Mouse (Mus musculus): ENCODE data around the gene Bsn. TPM values are rescaled to one million over a fixed set of nuclear protein-coding genes. Genes with fewer than 3 reads are reported as not detected.

The Bsn gene
- polyA plus RNA-seq (2014; fragmentation: Nextera tagmentation; extraction: Ambion mirVana) = 2.6 and 2.7 TPM in 2 replicates

DNA sequence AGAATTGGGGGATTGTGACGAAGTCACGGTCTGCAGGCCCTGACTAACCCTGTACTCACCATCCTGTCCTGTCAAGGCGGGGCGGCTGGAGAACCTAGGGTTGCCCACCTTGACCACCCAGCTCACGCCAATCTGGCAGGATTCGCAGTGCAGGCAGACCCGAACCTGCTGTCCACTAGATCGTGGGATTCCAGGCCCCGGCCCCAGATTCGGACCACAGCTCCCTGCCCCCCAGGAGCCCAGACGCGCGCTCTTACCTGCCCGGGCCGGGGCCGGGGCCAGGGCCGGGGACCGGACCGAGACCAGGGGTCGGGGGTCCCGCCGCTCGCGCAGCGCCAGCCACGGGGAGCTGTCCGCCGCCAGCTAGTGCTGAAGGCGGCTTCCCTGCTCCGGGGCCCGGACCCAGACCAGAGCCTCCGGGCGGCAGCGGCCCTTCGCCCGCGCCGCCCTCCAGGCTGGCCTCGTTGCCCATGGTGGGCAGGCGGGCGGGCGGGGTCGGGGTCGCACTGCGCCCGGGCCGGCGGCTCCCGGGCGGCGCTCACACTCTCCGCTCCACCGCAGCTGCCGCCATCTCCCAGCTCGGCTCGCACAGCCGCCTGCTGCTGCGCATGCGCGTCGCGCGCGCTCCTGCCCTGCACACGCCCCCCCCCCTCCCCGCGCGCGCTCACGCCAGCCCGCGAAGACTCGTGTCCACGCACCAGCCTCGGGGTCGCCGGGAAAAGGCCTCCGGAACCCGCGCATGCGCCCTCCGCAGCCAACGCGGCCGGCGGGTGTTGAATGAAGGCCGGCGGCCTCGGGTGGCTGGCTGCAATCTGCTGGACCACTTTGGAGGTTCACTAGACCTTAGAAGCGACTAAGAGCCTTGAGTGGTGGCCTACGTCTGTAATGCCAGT, at the start of gene Bsn:
Gene Bsn (minus strand): TSS at position 598 of the 893 bp plus-strand sequence.
- Histone ChIP-seq H3K27me3 (ENCODE audit: control insufficient read depth, insufficient read depth, low read length) (no peaks in the 10 kb centered on the region), H3K36me3 (ENCODE audit: control insufficient read depth, insufficient read depth, low read length) (no peaks in the 10 kb centered on the region), H3K4me3 (ENCODE audit: low read depth, low read length) (peak within 1 kb of the TSS; percentile 59), H3K4me2 (replicated peaks; ENCODE audit: low read depth, low read length) (peak within 1 kb of the TSS; percentile 96), H3K9ac (replicated peaks; ENCODE audit: low read depth, low read length) (no peak within 1 kb of the TSS), H3K27ac (ENCODE audit: low read length) (no peak within 1 kb of the TSS), H3K9me3 (ENCODE audit: control insufficient read depth, low read depth, low read length) (no peaks in the 10 kb centered on the region), H3K4me1 (ENCODE audit: control insufficient read depth, insufficient read depth, low read length) (peaks cover 3% of the 10 kb centered on the region; the same call in 1 of the 2 replicates)
- WGBS = 2% methylated on average over 78 of the region's 91 CpGs
- peak; percentile 49; the same call in 1 of the 2 replicates for ATAC-seq (ENCODE audit: insufficient number of reproducible peaks, insufficient read depth, low FRiP score, low read depth)

DNA sequence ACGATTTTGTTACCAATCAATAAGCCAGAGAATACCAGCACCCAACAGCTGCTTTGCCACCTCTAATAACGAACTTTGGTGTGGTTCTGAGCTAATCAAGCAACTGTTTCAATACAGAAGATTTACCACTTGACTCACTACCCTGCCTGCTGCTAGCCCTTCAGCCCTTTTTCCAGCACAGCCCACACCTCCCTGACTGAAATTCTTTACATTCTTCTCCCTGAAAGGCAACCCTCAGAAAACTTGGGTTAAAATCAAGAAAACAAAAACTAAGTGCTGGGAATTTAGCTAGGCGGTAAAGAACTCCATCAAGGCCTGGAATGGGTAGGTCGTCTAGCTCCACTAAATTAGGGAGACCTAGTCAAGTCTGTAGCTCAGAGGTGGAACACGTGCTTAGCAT, 49.8 kb upstream of the Bsn start:
- no peak overlapping the region for H3K4me2 ChIP-seq (replicated peaks; ENCODE audit: low read depth, low read length)
- no peak overlapping the region for H3K27ac ChIP-seq (ENCODE audit: low read length)
- H3K9me3 ChIP-seq (ENCODE audit: control insufficient read depth, low read depth, low read length) = no peaks in the 10 kb centered on the region
- H3K4me3 ChIP-seq (ENCODE audit: low read depth, low read length) = no peak overlapping the region
- H3K27me3 ChIP-seq (ENCODE audit: control insufficient read depth, insufficient read depth, low read length) = no peaks in the 10 kb centered on the region
- no peak overlapping the region for H3K9ac ChIP-seq (replicated peaks; ENCODE audit: low read depth, low read length)
- H3K4me1 ChIP-seq (ENCODE audit: control insufficient read depth, insufficient read depth, low read length) = no peaks in the 10 kb centered on the region
- 59% methylated on average over 5 of the region's 5 CpGs for WGBS
- peaks cover 2% of the 10 kb centered on the region; the same call in 1 of the 2 replicates for H3K36me3 ChIP-seq (ENCODE audit: control insufficient read depth, insufficient read depth, low read length)
- ATAC-seq (ENCODE audit: insufficient number of reproducible peaks, insufficient read depth, low FRiP score, low read depth) = no peak

DNA sequence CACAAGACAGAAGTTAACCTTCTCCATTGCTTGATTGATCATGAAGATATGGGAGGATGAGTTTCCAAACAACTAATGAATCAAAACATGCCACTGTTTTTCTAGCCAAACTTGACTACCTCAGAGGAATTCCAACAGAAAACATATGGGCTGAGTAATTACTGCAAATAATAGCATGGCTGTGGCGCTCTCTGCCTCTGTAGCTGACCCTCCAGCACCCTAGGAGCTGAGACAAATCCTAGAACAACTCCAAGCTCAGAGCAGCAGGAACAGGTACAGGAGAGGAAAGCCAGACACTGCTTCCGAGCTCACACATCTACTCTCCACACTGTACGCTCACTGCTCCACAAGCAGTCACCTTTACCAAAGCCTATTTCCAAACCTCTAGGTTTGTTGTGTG, 48.6 kb upstream of the Bsn start:
- Histone ChIP-seq H3K36me3 (ENCODE audit: control insufficient read depth, insufficient read depth, low read length) (no peaks in the 10 kb centered on the region), H3K27ac (ENCODE audit: low read length) (no peak overlapping the region), H3K4me2 (replicated peaks; ENCODE audit: low read depth, low read length) (no peak overlapping the region), H3K27me3 (ENCODE audit: control insufficient read depth, insufficient read depth, low read length) (no peaks in the 10 kb centered on the region), H3K4me1 (ENCODE audit: control insufficient read depth, insufficient read depth, low read length) (no peaks in the 10 kb centered on the region), H3K9me3 (ENCODE audit: control insufficient read depth, low read depth, low read length) (no peaks in the 10 kb centered on the region), H3K4me3 (ENCODE audit: low read depth, low read length) (no peak overlapping the region), H3K9ac (replicated peaks; ENCODE audit: low read depth, low read length) (no peak overlapping the region)
- no peak for ATAC-seq (ENCODE audit: insufficient number of reproducible peaks, insufficient read depth, low FRiP score, low read depth)
- 76% methylated on average over 3 of the region's 3 CpGs for WGBS

DNA sequence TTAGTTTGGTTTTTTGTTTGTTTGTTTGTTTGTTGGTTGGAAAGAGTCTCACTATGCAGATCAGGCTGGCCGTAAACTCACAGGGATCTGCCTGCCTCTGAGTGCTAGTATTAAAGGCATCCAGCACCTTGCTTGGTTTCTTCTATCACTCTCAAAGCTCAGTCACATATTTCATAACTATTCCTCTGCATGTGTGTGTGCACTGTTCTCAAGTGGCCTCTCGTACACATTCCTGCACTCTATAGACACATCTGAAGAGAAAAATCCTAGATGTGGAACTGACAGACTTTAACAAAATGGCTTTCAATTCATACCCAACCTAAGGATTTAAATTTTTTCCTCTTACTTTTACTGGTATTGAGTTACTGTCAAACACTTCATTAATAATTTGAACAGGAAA, 48.2 kb upstream of the Bsn start:
- WGBS = 77% methylated on average over 2 of the region's 2 CpGs
- Histone ChIP-seq H3K36me3 (ENCODE audit: control insufficient read depth, insufficient read depth, low read length) (no peaks in the 10 kb centered on the region), H3K4me3 (ENCODE audit: low read depth, low read length) (no peak overlapping the region), H3K9ac (replicated peaks; ENCODE audit: low read depth, low read length) (no peak overlapping the region), H3K4me1 (ENCODE audit: control insufficient read depth, insufficient read depth, low read length) (no peaks in the 10 kb centered on the region), H3K4me2 (replicated peaks; ENCODE audit: low read depth, low read length) (no peak overlapping the region), H3K9me3 (ENCODE audit: control insufficient read depth, low read depth, low read length) (no peaks in the 10 kb centered on the region), H3K27ac (ENCODE audit: low read length) (no peak overlapping the region), H3K27me3 (ENCODE audit: control insufficient read depth, insufficient read depth, low read length) (no peaks in the 10 kb centered on the region)
- no peak for ATAC-seq (ENCODE audit: insufficient number of reproducible peaks, insufficient read depth, low FRiP score, low read depth)

DNA sequence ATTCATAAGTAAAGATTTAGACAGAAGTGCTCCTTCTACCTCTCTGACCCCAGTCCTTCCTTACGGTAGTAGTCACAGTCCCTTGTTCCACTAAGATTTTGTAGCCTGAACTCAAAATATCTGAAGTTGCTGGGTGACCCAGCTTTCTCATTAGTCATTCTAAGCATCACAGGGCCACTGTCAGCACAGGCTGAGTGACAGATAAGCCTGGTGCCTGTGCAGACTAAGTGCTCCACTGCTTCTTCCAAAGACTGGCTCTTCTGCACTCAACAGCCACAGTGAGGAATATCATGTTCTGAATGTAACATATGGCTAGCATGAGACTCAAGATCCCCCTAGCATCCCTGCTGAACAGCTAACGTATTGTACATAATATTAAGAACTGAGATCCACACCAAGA, 44.5 kb upstream of the Bsn start:
- ATAC-seq (ENCODE audit: insufficient number of reproducible peaks, insufficient read depth, low FRiP score, low read depth) = no peak
- WGBS = 94% methylated on average over 2 of the region's 2 CpGs
- no peak overlapping the region for H3K4me3 ChIP-seq (ENCODE audit: low read depth, low read length)
- H3K36me3 ChIP-seq (ENCODE audit: control insufficient read depth, insufficient read depth, low read length) = no peaks in the 10 kb centered on the region; the same call in 1 of the 2 replicates
- H3K4me1 ChIP-seq (ENCODE audit: control insufficient read depth, insufficient read depth, low read length) = no peaks in the 10 kb centered on the region
- H3K9ac ChIP-seq (replicated peaks; ENCODE audit: low read depth, low read length) = no peak overlapping the region
- H3K4me2 ChIP-seq (replicated peaks; ENCODE audit: low read depth, low read length) = no peak overlapping the region
- no peaks in the 10 kb centered on the region for H3K9me3 ChIP-seq (ENCODE audit: control insufficient read depth, low read depth, low read length)
- H3K27ac ChIP-seq (ENCODE audit: low read length) = no peak overlapping the region
- no peaks in the 10 kb centered on the region for H3K27me3 ChIP-seq (ENCODE audit: control insufficient read depth, insufficient read depth, low read length)

DNA sequence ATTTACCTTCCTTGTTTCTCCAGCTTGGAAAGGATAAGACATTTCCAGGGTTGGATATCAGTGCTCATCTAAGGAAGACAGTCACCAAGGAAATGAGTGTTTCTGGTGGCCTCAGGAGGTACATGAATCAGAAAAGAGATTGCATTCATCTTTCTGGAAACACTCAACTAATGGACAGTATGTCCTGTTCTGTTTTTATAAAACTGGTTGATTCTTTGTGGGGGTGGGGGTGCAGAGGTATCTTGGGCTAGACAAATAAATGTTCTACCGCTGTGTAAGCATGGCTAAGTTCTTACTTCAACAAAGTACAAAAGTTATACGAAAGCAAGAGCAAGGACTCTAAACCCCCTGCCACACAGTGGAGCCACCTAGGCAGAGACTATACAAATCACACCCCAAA, 42.7 kb upstream of the Bsn start:
- Histone ChIP-seq H3K36me3 (ENCODE audit: control insufficient read depth, insufficient read depth, low read length) (no peaks in the 10 kb centered on the region; the same call in 1 of the 2 replicates), H3K27me3 (ENCODE audit: control insufficient read depth, insufficient read depth, low read length) (no peaks in the 10 kb centered on the region), H3K9me3 (ENCODE audit: control insufficient read depth, low read depth, low read length) (no peaks in the 10 kb centered on the region), H3K9ac (replicated peaks; ENCODE audit: low read depth, low read length) (no peak overlapping the region), H3K27ac (ENCODE audit: low read length) (no peak overlapping the region), H3K4me2 (replicated peaks; ENCODE audit: low read depth, low read length) (no peak overlapping the region), H3K4me1 (ENCODE audit: control insufficient read depth, insufficient read depth, low read length) (0 out of 2 replicates have a peak, but pooled peaks cover 2% of the 10 kb centered on the region), H3K4me3 (ENCODE audit: low read depth, low read length) (no peak overlapping the region)
- WGBS = 82% methylated on average over 2 of the region's 2 CpGs
- ATAC-seq (ENCODE audit: insufficient number of reproducible peaks, insufficient read depth, low FRiP score, low read depth) = no peak

DNA sequence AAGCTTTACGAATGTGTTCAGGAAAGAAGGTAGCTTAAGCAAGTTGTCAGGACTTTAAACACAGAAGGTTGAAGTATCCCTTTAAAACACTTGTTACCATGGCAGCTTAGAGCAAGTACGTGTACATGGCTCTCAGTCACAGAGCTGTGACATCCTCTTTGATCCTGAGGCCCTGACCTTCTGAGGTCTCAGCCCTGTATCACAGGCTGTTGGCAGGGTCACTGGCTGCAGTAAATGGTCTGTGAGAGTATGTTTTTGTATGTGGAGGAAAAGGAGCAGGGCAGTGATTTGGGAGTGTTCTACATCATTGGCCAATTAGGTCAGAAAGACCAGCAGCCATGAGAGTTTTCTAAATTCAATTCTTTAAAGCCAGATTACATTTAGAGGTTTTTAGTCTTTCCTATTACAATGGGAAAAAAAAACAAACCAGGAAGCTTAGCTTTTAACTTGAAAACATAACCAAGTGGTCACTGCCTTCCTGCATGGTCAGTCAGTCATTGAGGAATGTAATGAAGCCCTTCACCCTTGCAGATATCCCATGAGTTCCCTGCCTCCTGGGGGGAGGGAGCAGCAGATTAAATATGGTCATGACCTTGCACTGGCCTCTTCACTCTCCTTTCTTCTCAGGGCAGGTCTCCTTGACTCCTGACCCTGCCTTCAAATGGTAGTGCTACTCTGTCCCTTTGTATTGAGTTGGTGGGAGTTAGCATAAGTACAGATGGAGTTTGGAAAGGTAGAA, 37.9 kb upstream of the Bsn start:
- Histone ChIP-seq H3K9me3 (ENCODE audit: control insufficient read depth, low read depth, low read length) (no peaks in the 10 kb centered on the region), H3K4me2 (replicated peaks; ENCODE audit: low read depth, low read length) (no peak overlapping the region), H3K4me3 (ENCODE audit: low read depth, low read length) (no peak overlapping the region), H3K4me1 (ENCODE audit: control insufficient read depth, insufficient read depth, low read length) (0 out of 2 replicates have a peak, but pooled peaks cover 2% of the 10 kb centered on the region), H3K36me3 (ENCODE audit: control insufficient read depth, insufficient read depth, low read length) (no peaks in the 10 kb centered on the region; the same call in 1 of the 2 replicates), H3K27me3 (ENCODE audit: control insufficient read depth, insufficient read depth, low read length) (no peaks in the 10 kb centered on the region), H3K27ac (ENCODE audit: low read length) (no peak overlapping the region), H3K9ac (replicated peaks; ENCODE audit: low read depth, low read length) (no peak overlapping the region)
- ATAC-seq (ENCODE audit: insufficient number of reproducible peaks, insufficient read depth, low FRiP score, low read depth) = no peak
- WGBS = 32% methylated on average over 2 of the region's 2 CpGs

DNA sequence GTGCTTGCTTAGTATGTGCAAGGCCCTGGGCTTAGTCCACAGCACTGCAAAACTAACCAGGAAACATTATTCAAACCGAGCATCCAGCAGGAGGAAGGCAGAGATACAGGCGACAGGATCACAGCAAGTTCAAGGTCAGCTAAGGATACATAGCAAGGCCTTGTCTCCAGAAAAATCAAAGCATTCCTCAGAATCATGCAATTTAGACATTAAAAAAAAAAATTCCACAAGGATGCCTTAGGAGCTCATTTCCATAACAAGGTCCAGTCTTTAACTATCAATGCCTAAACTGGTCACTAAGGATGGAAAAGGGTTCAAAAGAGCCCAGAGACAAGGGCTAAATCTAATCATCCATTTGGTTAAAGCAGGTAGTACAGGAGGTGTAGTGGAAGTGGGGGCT, 35.0 kb upstream of the Bsn start:
- ATAC-seq (ENCODE audit: insufficient number of reproducible peaks, insufficient read depth, low FRiP score, low read depth) = no peak
- Histone ChIP-seq H3K4me2 (replicated peaks; ENCODE audit: low read depth, low read length) (no peak overlapping the region), H3K4me1 (ENCODE audit: control insufficient read depth, insufficient read depth, low read length) (0 out of 2 replicates have a peak, but pooled peaks cover 2% of the 10 kb centered on the region), H3K9me3 (ENCODE audit: control insufficient read depth, low read depth, low read length) (no peaks in the 10 kb centered on the region), H3K36me3 (ENCODE audit: control insufficient read depth, insufficient read depth, low read length) (no peaks in the 10 kb centered on the region), H3K4me3 (ENCODE audit: low read depth, low read length) (no peak overlapping the region), H3K27me3 (ENCODE audit: control insufficient read depth, insufficient read depth, low read length) (no peaks in the 10 kb centered on the region), H3K9ac (replicated peaks; ENCODE audit: low read depth, low read length) (no peak overlapping the region), H3K27ac (ENCODE audit: low read length) (no peak overlapping the region)
- 77% methylated on average over 2 of the region's 2 CpGs for WGBS
